Mouse (Mus musculus): ENCODE data around the gene Tbcb. TPM values are rescaled to one million over a fixed set of nuclear protein-coding genes. Genes with fewer than 3 reads are reported as not detected.
"Not testable (repeated sequence)": the region's sequence is repeated elsewhere in the genome, so short reads cannot be mapped to it uniquely, and the experiment has no call there.

The Tbcb gene
- polyA plus RNA-seq, 1 experiment, result 114 TPM

- DNase-seq (ENCODE audit: extremely low spot score in 1 of 2, low spot score in 1 of 2), result peak; percentile 87 to 97
Observed at GRCm38 (mm10) chr7:30194884-30195283, 37.2 kb downstream of the Tbcb start.

GRCm38 (mm10) chr7:30194101-30194831 is 37.8 kb downstream of the Tbcb start:
- DNase-seq (ENCODE audit: extremely low spot score in 1 of 2, low spot score in 1 of 2), result no peak

- DNase-seq (ENCODE audit: extremely low spot score in 1 of 2, low spot score in 1 of 2), result peak; percentile 44 to 74
Observed at GRCm38 (mm10) chr7:30193581-30194100, 38.4 kb downstream of the Tbcb start.

GRCm38 (mm10) chr7:30193013-30193412 is 39.1 kb downstream of the Tbcb start:
- no peak for DNase-seq (ENCODE audit: extremely low spot score in 1 of 2, low spot score in 1 of 2)

- DNase-seq (ENCODE audit: extremely low spot score in 1 of 2, low spot score in 1 of 2), result no peak
Observed at GRCm38 (mm10) chr7:30192088-30192487, 40.0 kb downstream of the Tbcb start.

GRCm38 (mm10) chr7:30189116-30189491 is 43.0 kb downstream of the Tbcb start:
- DNase-seq (ENCODE audit: extremely low spot score in 1 of 2, low spot score in 1 of 2), result no peak

- DNase-seq (ENCODE audit: extremely low spot score in 1 of 2, low spot score in 1 of 2), result no peak
Observed at GRCm38 (mm10) chr7:30188344-30189115, 43.5 kb downstream of the Tbcb start.

- no peak for DNase-seq (ENCODE audit: extremely low spot score in 1 of 2, low spot score in 1 of 2)
Observed at GRCm38 (mm10) chr7:30184641-30185348, 47.3 kb downstream of the Tbcb start.

- DNase-seq (ENCODE audit: extremely low spot score in 1 of 2, low spot score in 1 of 2), result peak in 1 of 2 experiments; percentile 74
Observed at GRCm38 (mm10) chr7:30183879-30184289, 48.2 kb downstream of the Tbcb start, which contains the start of gene Cox7a1. Gene Cox7a1, plus strand, starts transcription at chr7:30184144.

GRCm38 (mm10) chr7:30183189-30183588 is 48.9 kb downstream of the Tbcb start:
- not testable (repeated sequence) for DNase-seq (ENCODE audit: extremely low spot score in 1 of 2, low spot score in 1 of 2)

GRCm38 (mm10) chr7:30181929-30182328 is 50.1 kb downstream of the Tbcb start:
- not testable (repeated sequence) for DNase-seq (ENCODE audit: extremely low spot score in 1 of 2, low spot score in 1 of 2)

GRCm38 (mm10) chr7:30181308-30181707 is 50.8 kb downstream of the Tbcb start:
- DNase-seq (ENCODE audit: extremely low spot score in 1 of 2, low spot score in 1 of 2), result peak; percentile 54 to 86

- no peak for DNase-seq (ENCODE audit: extremely low spot score in 1 of 2, low spot score in 1 of 2)
Observed at GRCm38 (mm10) chr7:30178256-30178655, 53.8 kb downstream of the Tbcb start.

GRCm38 (mm10) chr7:30176474-30176873 is 55.6 kb downstream of the Tbcb start:
- DNase-seq (ENCODE audit: extremely low spot score in 1 of 2, low spot score in 1 of 2), result no peak

Other genes starting within 250 kb of the Tbcb start
- gene Zfp568, start 248.3 kb downstream of the Tbcb start, polyA plus RNA-seq (2012; rRNA removed), result 2.5 and 3.1 TPM in 2 replicates
- 10.5 TPM in 2 replicates for gene Zfp14, start 180.9 kb downstream of the Tbcb start, polyA plus RNA-seq (2012; rRNA removed)
- 2.6 and 3.4 TPM in 2 replicates for gene Zfp82, start 159.4 kb downstream of the Tbcb start, polyA plus RNA-seq (2012; rRNA removed)
- gene Gm26920, start 141.9 kb downstream of the Tbcb start, polyA plus RNA-seq (2012; rRNA removed), result 0.61 TPM in 1 of 2 replicates, not detected in the other
- 6.3 and 7.0 TPM in 2 replicates for gene Zfp566, start 141.7 kb downstream of the Tbcb start, polyA plus RNA-seq (2012; rRNA removed)
- 34.8 and 35.4 TPM in 2 replicates for gene Zfp260, start 137.5 kb downstream of the Tbcb start, polyA plus RNA-seq (2012; rRNA removed)
- 9.1 and 9.3 TPM in 2 replicates for gene Zfp382, start 110.3 kb downstream of the Tbcb start, polyA plus RNA-seq (2012; rRNA removed)
- 36.0 and 38.8 TPM in 2 replicates for gene Zfp146, start 62.5 kb downstream of the Tbcb start, polyA plus RNA-seq (2012; rRNA removed)
- gene Cox7a1, start 48.1 kb downstream of the Tbcb start, polyA plus RNA-seq (2012; rRNA removed), result 5.6 and 7.7 TPM in 2 replicates
- gene Capns1, start 33.5 kb downstream of the Tbcb start, polyA plus RNA-seq (2012; rRNA removed), result 236 and 319 TPM in 2 replicates
- gene Polr2i, start 324 bp downstream of the Tbcb start, polyA plus RNA-seq (2012; rRNA removed), result 157 and 161 TPM in 2 replicates
- gene Ovol3, start 3.5 kb upstream of the Tbcb start, polyA plus RNA-seq (2012; rRNA removed), result not detected in 2 replicates
- gene Thap8, start 47.8 kb upstream of the Tbcb start, polyA plus RNA-seq (2012; rRNA removed), result 0.15 and 0.22 TPM in 2 replicates
- 3.9 and 5.6 TPM in 2 replicates for gene Wdr62, start 48.1 kb upstream of the Tbcb start, polyA plus RNA-seq (2012; rRNA removed)
- gene Clip3, start 59.5 kb upstream of the Tbcb start, polyA plus RNA-seq (2012; rRNA removed), result 354 and 373 TPM in 2 replicates
- 132 TPM in 2 replicates for gene Alkbh6, start 76.4 kb upstream of the Tbcb start, polyA plus RNA-seq (2012; rRNA removed)
- 27.6 and 29.9 TPM in 2 replicates for gene Syne4, start 82.5 kb upstream of the Tbcb start, polyA plus RNA-seq (2012; rRNA removed)
- gene E130208F15Rik, start 89.5 kb upstream of the Tbcb start, polyA plus RNA-seq (2012; rRNA removed), result 0.34 and 0.66 TPM in 2 replicates
- gene Sdhaf1, start 91.6 kb upstream of the Tbcb start, polyA plus RNA-seq (2012; rRNA removed), result 16.9 and 19.2 TPM in 2 replicates
- gene Lrfn3, start 130.5 kb upstream of the Tbcb start, polyA plus RNA-seq (2012; rRNA removed), result 19.8 and 22.2 TPM in 2 replicates
- gene Tyrobp, start 181.5 kb upstream of the Tbcb start, polyA plus RNA-seq (2012; rRNA removed), result 73.2 and 80.4 TPM in 2 replicates
- gene Hcst, start 187.6 kb upstream of the Tbcb start, polyA plus RNA-seq (2012; rRNA removed), result 1.5 and 2.2 TPM in 2 replicates
- gene Nfkbid, start 189.5 kb upstream of the Tbcb start, polyA plus RNA-seq (2012; rRNA removed), result 5.4 and 6.4 TPM in 2 replicates
- 940 and 960 TPM in 2 replicates for gene Aplp1, start 213.3 kb upstream of the Tbcb start, polyA plus RNA-seq (2012; rRNA removed)
- gene Kirrel2, start 225.4 kb upstream of the Tbcb start, polyA plus RNA-seq (2012; rRNA removed), result 3.7 and 7.1 TPM in 2 replicates
- gene Nphs1, start 226.0 kb upstream of the Tbcb start, polyA plus RNA-seq (2012; rRNA removed), result 1.2 and 1.6 TPM in 2 replicates

Measured in frontal cortex, adult 2 months (tissue).